Mouse (Mus musculus) small intestine, adult 2 months (tissue): ENCODE measurements around the gene 6430550D23Rik.

Experiments
- CTCF ChIP-seq: fragments of 200-500 bp; IDR thresholded peaks from 2 replicates; pipeline ENCODE4 v1.5.1; 2012; ENCODE audit warnings: low read depth, mild to moderate bottlenecking, control low read depth, inconsistent platforms, low read length, moderate library complexity, mixed read lengths; ENCODE audit not compliant: insufficient replicate concordance, insufficient read length; ENCODE audit errors: extremely low read depth
- POLR2A ChIP-seq: fragments of 200-500 bp; IDR thresholded peaks from 2 replicates; pipeline ENCODE4 v1.6.1; 2012; ENCODE audit warnings: low read depth, mild to moderate bottlenecking, control low read depth, inconsistent platforms, low read length, moderate library complexity

GRCm38 (mm10) chr2:155959981-155960380, 47.8 kb downstream of the 6430550D23Rik start:
- TF ChIP-seq CTCF: no peak
- TF ChIP-seq POLR2A: no peak
